Mouse (Mus musculus) neural tube, embryonic 10.5 days (tissue): ENCODE measurements around the gene Proser2.

Source experiments
- DNase-seq: peaks from one replicate; pipeline ENCODE4 v3.0.0-alpha.2; 2017; ENCODE audit warnings: low spot score; ENCODE audit errors: extremely low spot score

Proser2 gene

DNA sequence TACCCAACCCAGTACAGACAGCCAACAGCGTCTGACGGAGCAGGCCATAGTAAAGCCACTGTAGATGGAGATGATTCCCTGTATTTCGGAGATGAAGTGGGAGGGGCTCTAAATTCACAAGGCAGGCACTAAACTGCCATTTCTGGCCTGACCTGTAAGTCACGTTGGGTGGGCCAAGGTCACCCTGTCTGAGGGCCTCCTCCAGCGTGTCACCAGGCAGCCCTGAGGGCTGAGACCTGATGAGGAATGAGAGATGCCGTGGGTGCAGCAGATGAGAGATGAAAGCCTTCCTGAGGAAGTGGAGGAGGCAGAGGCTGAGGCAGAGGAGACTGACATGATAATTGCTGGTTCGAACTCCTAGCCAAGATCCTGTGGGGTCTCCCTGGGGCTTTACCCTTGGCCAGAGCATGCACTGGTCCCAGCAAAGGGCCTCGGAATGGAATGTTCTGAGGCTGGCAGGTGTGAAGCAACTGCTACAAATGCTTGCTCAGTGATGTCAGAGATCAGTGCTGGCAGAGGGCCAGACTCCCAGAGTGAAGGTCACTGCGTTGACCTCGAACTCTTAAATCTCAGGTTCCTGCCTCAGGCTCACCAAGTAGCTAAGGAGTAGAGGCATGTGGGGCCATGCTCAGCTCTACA, 55.0 kb downstream of the Proser2 start:
- peak; percentile 75 for DNase-seq

DNA sequence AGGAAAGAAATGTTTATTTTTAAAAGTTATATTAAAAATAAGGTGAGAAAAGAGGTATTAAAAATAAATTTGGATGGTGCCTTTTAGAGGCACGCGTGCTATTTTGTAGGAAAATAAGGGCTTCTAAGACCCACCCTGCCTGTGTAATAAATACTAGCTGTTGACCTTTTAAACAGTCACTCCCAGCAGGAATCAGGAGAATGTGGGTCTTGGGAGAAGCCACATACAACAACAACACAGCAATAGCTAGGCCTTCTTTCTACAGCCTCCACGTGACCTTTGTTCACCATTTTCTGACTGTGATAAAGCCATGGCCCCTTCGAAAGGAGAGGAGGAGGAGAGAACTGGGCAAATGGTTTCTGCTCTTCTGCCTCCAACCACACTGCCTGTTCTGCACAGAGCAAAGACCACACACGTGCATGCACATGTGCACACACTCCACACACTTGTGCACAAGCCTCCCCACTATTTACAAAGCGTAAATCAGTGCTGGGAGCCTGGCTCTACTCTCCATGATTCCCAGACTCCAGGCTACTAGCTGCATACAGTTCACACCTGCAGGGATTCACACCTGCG, 57.2 kb downstream of the Proser2 start:
- DNase-seq = no peak

DNA sequence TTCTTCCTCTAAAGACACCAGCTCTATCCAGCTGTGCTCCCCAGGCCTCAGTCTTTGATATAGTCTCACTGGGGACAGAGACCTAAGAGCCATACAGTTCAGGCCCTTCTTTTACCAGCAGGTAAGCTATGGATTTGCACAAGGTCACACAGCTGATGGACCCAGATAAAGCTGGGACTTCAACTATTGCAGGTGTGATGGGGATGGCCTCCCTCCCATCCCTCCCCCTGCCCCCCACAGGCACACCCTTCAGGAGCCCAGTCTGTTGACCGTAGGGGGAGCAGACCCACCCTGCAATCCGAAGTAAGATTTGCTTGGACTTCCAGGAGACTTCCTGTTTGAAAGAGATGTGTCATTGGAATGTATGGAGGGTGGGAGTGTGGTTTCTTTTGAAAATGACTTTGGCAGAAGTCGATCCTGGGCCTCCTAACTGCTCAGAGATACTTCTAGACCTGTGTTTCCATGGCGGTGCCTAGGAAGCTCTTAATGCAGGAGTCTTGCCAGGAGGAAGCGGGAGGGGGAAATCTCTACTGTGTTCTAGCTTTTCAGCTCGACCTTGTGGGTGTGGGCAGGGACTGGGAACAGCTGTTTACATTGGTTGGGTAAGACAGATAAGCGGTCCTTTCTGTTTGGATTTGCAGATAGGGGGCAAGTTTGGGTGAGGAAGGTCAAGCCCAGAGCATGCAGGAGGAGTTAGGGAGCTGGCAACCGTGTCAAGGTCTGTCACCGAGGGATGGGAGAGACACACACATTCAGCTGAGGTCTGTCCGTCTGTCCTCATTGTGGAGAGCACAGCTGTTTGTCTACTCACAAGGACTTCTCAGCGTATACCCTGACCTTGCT, 58.2 kb downstream of the Proser2 start:
- DNase-seq = no peak

DNA sequence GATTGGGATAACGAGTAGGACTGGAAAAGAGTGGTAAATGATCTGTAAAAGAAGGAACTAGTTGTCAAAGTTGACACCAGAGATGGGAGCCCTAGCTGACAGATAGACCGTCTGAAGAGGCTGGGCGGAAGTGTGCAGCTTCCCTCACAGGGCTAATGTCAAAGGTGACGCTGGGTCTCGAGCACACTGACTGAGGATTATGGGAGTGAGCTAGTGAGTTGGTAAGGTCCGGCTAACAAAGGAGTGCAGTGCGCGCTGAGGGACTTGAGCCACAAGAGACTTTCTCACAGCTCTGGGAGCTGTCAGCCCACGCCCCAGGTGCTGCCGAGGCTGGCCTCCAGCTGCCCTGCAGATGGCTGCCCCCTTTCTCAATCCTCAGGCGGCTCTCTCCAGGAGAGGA, 59.1 kb downstream of the Proser2 start:
- DNase-seq = no peak

DNA sequence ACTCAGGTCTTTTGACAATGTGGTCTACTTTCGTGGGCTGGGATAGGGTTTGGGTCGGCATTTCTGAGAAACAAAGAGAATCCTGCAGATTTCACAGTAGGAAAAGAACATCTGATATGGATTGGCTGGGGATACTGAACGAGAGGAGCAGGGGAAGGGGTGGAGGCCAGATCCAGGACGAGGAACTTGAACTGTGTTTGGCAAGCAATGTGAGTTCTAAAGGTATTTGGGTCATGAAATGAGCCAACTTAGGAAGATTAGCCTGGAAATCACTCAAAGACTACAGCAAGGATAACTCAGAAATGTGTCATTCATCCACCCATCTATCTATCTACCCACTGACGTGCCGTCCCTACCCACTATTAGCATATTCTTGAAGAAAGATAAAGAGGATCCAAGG, 62.7 kb downstream of the Proser2 start:
- no peak for DNase-seq

DNA sequence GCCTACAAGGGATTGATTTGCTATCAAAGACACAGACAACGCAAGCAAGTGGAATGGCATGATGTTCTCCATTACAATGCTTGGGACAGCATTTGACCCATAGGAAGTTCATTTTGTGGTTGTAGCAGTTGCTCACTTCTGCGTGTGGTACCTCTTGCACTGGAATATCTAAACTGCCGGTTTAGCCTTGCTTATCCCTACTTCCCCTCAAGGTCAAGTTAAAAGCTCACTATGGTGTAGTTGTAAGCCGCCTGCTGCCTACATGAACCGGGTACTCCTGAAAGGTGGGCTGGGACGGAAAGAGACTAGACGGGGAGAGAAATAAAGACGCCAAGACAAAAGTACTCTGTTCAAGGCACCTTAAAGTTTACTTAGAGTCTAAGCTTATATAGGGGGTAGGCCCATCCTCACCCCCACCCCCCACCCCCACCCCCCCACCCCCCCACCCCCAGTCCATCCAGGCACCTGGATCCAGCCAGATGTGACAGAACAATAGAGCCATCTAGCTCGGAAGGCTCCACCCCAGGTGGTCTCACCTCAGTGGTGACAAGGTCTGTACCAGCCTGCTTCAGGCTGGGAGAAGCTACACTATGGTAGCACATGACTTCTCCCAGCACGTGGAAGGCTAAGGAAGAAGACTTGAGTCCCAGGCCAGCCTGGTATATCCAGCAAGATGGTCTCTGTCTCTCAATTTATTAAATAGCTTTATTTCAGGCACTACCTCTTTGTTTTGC, 69.8 kb downstream of the Proser2 start:
- no peak for DNase-seq

DNA sequence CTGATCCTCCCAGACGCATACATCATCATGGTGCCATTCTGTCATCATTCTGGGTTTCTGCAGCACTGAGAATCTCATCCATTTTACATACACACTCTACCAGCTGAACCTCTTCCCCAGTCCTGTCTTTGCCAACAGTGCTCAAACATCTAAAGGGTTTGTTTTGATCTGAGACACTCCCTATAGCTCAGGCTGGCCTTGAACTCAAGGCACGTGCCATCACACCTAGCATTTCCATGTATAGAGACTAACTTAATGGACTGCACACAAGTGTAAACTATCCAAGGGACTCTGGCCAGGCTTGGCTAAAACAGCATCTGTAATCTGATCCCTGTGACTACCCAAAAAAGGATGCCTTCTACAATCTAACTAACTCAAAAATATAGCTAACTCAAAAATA, 70.7 kb downstream of the Proser2 start:
- no peak for DNase-seq

DNA sequence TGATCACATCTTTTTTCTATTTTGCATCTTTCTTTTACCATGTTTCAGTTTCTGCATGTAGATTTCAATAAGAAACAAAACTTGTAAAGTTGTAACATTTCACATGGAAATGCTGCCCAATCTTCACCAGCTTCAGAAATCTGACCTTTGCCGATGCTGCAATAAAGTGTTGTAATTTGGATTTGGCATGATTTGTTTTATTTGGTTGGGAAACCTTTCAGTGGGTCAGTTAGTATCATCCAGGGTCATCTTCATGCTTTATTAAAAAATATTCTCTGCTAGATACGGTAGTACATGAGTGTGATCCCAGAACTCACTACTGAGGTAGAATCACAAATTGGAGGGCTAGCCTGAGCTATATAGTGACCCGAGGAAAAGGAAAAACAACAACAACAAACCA, 73.5 kb downstream of the Proser2 start:
- DNase-seq = no peak

DNA sequence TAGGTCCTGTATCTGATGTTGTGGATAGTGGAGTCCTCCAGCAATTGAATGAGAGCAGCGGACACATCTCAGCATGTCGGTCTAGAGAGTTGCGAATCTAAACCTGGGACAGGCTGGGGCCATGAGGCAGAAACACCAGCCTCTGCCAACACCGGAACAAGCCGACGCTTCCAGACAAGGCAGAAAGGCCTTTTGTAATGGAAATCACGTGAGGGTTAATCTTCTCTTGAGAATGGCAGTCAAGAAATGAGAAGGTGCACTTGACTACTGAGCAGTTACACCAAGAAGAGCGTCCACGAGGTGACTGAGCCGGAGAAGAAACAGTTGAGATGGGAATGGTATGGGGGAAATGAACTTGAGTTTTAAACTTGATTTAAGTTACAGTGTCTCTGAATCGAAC, 74.5 kb downstream of the Proser2 start:
- DNase-seq = no peak

DNA sequence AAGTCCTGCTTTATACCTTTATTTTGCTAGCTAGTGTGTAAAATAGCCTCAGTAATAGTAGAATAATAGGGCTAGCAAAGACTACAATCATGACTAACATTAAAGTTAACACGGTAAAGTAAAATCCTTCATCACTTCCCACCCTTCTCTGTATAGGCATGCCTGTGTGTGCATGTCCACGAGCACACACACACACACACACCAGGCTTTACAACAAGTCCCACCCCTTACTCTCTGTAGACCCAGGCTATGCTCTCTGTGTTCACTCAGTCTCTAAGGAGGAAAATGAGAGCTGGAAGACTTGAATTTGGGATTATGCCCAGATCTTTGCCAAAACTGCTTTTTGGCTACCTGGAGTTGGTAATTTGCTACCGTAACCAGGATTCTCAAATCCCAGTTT, 81.0 kb downstream of the Proser2 start:
- DNase-seq = no peak

DNA sequence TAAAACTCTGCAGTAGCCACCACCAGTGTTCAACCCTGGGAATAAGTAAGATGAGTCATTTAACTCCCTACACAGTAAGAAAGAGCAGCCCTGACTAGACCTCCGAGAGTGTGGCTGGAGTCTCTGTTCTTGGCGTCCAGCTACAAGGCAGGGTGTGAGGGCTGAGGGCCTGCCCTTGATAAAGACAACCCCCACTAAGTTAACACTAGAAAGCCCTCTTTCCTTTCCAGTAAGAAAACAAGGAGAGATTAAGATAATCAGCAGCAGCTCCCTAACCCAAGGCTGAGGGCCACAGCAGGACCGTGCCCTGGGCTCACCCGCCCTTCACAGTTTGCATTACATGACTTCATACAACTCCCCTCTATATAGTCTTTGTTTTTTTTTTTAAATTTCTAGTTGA, 81.4 kb downstream of the Proser2 start:
- DNase-seq = no peak
